Mouse (Mus musculus) forebrain, embryonic 12.5 days (tissue): ENCODE measurements around the gene Arg1. TPM values are rescaled to one million over a fixed set of nuclear protein-coding genes. Genes with fewer than 3 reads are reported as not detected.

Experiments
- ATAC-seq: fragments of 200-750 bp; cut with Nextera tagmentation; 2 replicates; pipeline ENCODE4 v1.8.0; 2017; ENCODE audit warnings: moderate TSS enrichment; ENCODE audit not compliant: low FRiP score
- H3K27ac ChIP-seq: fragments of 300-500 bp; sonication (generic); 2 replicates; pipeline ENCODE4 v1.5.1; 2016; ENCODE audit warnings: mild to moderate bottlenecking
- H3K27me3 ChIP-seq: fragments of 300-500 bp; sonication (generic); 2 replicates; pipeline ENCODE4 v1.6.1; 2016; ENCODE audit warnings: mild to moderate bottlenecking
- H3K36me3 ChIP-seq: fragments of 300-500 bp; sonication (generic); replicated peaks from 2 replicates; pipeline ENCODE4 v1.6.1; 2016; ENCODE audit warnings: mild to moderate bottlenecking
- H3K4me1 ChIP-seq: fragments of 300-500 bp; sonication (generic); 2 replicates; pipeline ENCODE4 v1.6.1; 2016
- H3K4me2 ChIP-seq: fragments of 300-500 bp; sonication (generic); 2 replicates; pipeline ENCODE4 v1.6.1; 2016; ENCODE audit warnings: mild to moderate bottlenecking, moderate library complexity
- H3K4me3 ChIP-seq: fragments of 300-500 bp; sonication (generic); replicated peaks from 2 replicates; pipeline ENCODE4 v1.5.1; 2016; ENCODE audit warnings: mild to moderate bottlenecking
- H3K9ac ChIP-seq: fragments of 300-500 bp; sonication (generic); 2 replicates; pipeline ENCODE4 v1.6.1; 2016; ENCODE audit warnings: mild to moderate bottlenecking
- H3K9me3 ChIP-seq: fragments of 300-500 bp; sonication (generic); 2 replicates; pipeline ENCODE4 v1.6.1; 2016
- WGBS: fragments of 180-500 bp; shearing (Covaris S2); methylation state at CpG from one replicate; pipeline ENCODE4 v1.1.7; 2016; 5-methylcytosine and 5-hydroxymethylcytosine counted together
- polyA plus RNA-seq: library from polyadenylated mRNA; unstranded; fragments of >200 nt; fragmentation: Nextera tagmentation; extraction: Ambion mirVana; gene quantifications from 2 replicates; pipeline ENCODE4 v1.2.1, GENCODE M21; 2016

Arg1 gene
- polyA plus RNA-seq: 1.8 and 2.9 TPM in 2 replicates

GRCm38 (mm10) chr10:24926962-24927720 lies at the start of gene Arg1:
Gene Arg1 (minus strand): TSS chr10:24927484.
- Histone ChIP-seq H3K9ac (no peak within 1 kb of the TSS), H3K4me2 (no peak within 1 kb of the TSS), H3K27me3 (no peaks in the 10 kb centered on the region), H3K27ac (no peak within 1 kb of the TSS), H3K36me3 (no peaks in the 10 kb centered on the region), H3K4me1 (peaks cover 6% of the 10 kb centered on the region; the same call in 1 of the 2 replicates), H3K9me3 (no peaks in the 10 kb centered on the region), H3K4me3 (no peak within 1 kb of the TSS)
- ATAC-seq: no peak
- WGBS: 66% methylated on average over 14 of the region's 14 CpGs

- H3K4me3 ChIP-seq: no peak overlapping the region
- H3K9ac ChIP-seq: no peak overlapping the region
- WGBS: 86% methylated on average over 11 of the region's 11 CpGs
- no peak for ATAC-seq
- no peaks in the 10 kb centered on the region for H3K4me1 ChIP-seq
- no peaks in the 10 kb centered on the region for H3K9me3 ChIP-seq
- no peak overlapping the region for H3K27ac ChIP-seq
- no peak overlapping the region for H3K4me2 ChIP-seq
- H3K27me3 ChIP-seq: no peaks in the 10 kb centered on the region
- H3K36me3 ChIP-seq: no peaks in the 10 kb centered on the region
Measured at GRCm38 (mm10) chr10:24973845-24974514, 46.7 kb upstream of the Arg1 start.

- no peaks in the 10 kb centered on the region for H3K27me3 ChIP-seq
- no peak overlapping the region for H3K4me3 ChIP-seq
- no peak overlapping the region for H3K9ac ChIP-seq
- no peak overlapping the region for H3K4me2 ChIP-seq
- H3K4me1 ChIP-seq: no peaks in the 10 kb centered on the region
- no peak for ATAC-seq
- H3K36me3 ChIP-seq: no peaks in the 10 kb centered on the region
- no peaks in the 10 kb centered on the region for H3K9me3 ChIP-seq
- 60% methylated on average over 5 of the region's 5 CpGs for WGBS
- H3K27ac ChIP-seq: no peak overlapping the region
Measured at GRCm38 (mm10) chr10:24973385-24973784, 46.1 kb upstream of the Arg1 start.

- no peaks in the 10 kb centered on the region for H3K9me3 ChIP-seq
- no peak overlapping the region for H3K27ac ChIP-seq
- ATAC-seq: no peak
- no peaks in the 10 kb centered on the region for H3K27me3 ChIP-seq
- no peak overlapping the region for H3K4me2 ChIP-seq
- no peaks in the 10 kb centered on the region for H3K4me1 ChIP-seq
- no peak overlapping the region for H3K9ac ChIP-seq
- H3K4me3 ChIP-seq: no peak overlapping the region
- WGBS: 70% methylated on average over 4 of the region's 4 CpGs
- H3K36me3 ChIP-seq: no peaks in the 10 kb centered on the region
Measured at GRCm38 (mm10) chr10:24972923-24973322, 45.6 kb upstream of the Arg1 start.

- no peaks in the 10 kb centered on the region for H3K27me3 ChIP-seq
- no peaks in the 10 kb centered on the region for H3K4me1 ChIP-seq
- no peak overlapping the region for H3K27ac ChIP-seq
- H3K4me3 ChIP-seq: no peak overlapping the region
- H3K4me2 ChIP-seq: no peak overlapping the region
- no peak overlapping the region for H3K9ac ChIP-seq
- H3K36me3 ChIP-seq: no peaks in the 10 kb centered on the region
- no peak for ATAC-seq
- H3K9me3 ChIP-seq: no peaks in the 10 kb centered on the region
- WGBS: 74% methylated on average over 12 of the region's 12 CpGs
Measured at GRCm38 (mm10) chr10:24965821-24966550, 38.7 kb upstream of the Arg1 start.

GRCm38 (mm10) chr10:24961889-24962288 lies 34.6 kb upstream of the Arg1 start:
- no peaks in the 10 kb centered on the region for H3K9me3 ChIP-seq
- H3K36me3 ChIP-seq: no peaks in the 10 kb centered on the region
- ATAC-seq: no peak
- 45% methylated on average over 2 of the region's 2 CpGs for WGBS
- no peak overlapping the region for H3K4me2 ChIP-seq
- H3K27me3 ChIP-seq: no peaks in the 10 kb centered on the region
- H3K4me1 ChIP-seq: no peaks in the 10 kb centered on the region
- H3K27ac ChIP-seq: no peak overlapping the region
- no peak overlapping the region for H3K4me3 ChIP-seq
- no peak overlapping the region for H3K9ac ChIP-seq

GRCm38 (mm10) chr10:24961112-24961511 lies 33.8 kb upstream of the Arg1 start:
- Histone ChIP-seq H3K4me3 (no peak overlapping the region), H3K36me3 (no peaks in the 10 kb centered on the region), H3K27me3 (no peaks in the 10 kb centered on the region), H3K9me3 (no peaks in the 10 kb centered on the region), H3K4me2 (no peak overlapping the region), H3K9ac (no peak overlapping the region), H3K27ac (no peak overlapping the region), H3K4me1 (no peaks in the 10 kb centered on the region)
- WGBS: 40% methylated on average over 2 of the region's 2 CpGs
- no peak for ATAC-seq

- 49% methylated on average over 15 of the region's 15 CpGs for WGBS
- ATAC-seq: no peak
- H3K9me3 ChIP-seq: no peaks in the 10 kb centered on the region
- no peak overlapping the region for H3K9ac ChIP-seq
- H3K27ac ChIP-seq: no peak overlapping the region
- no peak overlapping the region for H3K4me3 ChIP-seq
- no peaks in the 10 kb centered on the region for H3K4me1 ChIP-seq
- H3K4me2 ChIP-seq: no peak overlapping the region
- H3K36me3 ChIP-seq: no peaks in the 10 kb centered on the region
- no peaks in the 10 kb centered on the region for H3K27me3 ChIP-seq
Measured at GRCm38 (mm10) chr10:24959043-24959916, 32.0 kb upstream of the Arg1 start.

- Histone ChIP-seq H3K27ac (no peak overlapping the region), H3K4me3 (no peak overlapping the region), H3K4me2 (no peak overlapping the region), H3K36me3 (no peaks in the 10 kb centered on the region), H3K27me3 (no peaks in the 10 kb centered on the region), H3K4me1 (no peaks in the 10 kb centered on the region), H3K9me3 (no peaks in the 10 kb centered on the region), H3K9ac (no peak overlapping the region)
- ATAC-seq: no peak
- 80% methylated on average over 15 of the region's 15 CpGs for WGBS
Measured at GRCm38 (mm10) chr10:24958280-24959042, 31.2 kb upstream of the Arg1 start.

GRCm38 (mm10) chr10:24953876-24954275 lies 26.6 kb upstream of the Arg1 start:
- no peak overlapping the region for H3K4me3 ChIP-seq
- no peak overlapping the region for H3K4me2 ChIP-seq
- H3K9me3 ChIP-seq: no peaks in the 10 kb centered on the region
- no peaks in the 10 kb centered on the region for H3K27me3 ChIP-seq
- 89% methylated on average over 6 of the region's 6 CpGs for WGBS
- H3K4me1 ChIP-seq: no peaks in the 10 kb centered on the region
- ATAC-seq: no peak
- H3K9ac ChIP-seq: no peak overlapping the region
- H3K27ac ChIP-seq: no peak overlapping the region
- no peaks in the 10 kb centered on the region for H3K36me3 ChIP-seq

GRCm38 (mm10) chr10:24952549-24952948 lies 25.3 kb upstream of the Arg1 start:
- H3K27me3 ChIP-seq: no peaks in the 10 kb centered on the region
- H3K4me1 ChIP-seq: no peaks in the 10 kb centered on the region
- no peaks in the 10 kb centered on the region for H3K36me3 ChIP-seq
- ATAC-seq: no peak
- 88% methylated on average over 7 of the region's 7 CpGs for WGBS
- no peaks in the 10 kb centered on the region for H3K9me3 ChIP-seq
- no peak overlapping the region for H3K27ac ChIP-seq
- H3K9ac ChIP-seq: no peak overlapping the region
- no peak overlapping the region for H3K4me2 ChIP-seq
- H3K4me3 ChIP-seq: no peak overlapping the region
